Mouse (Mus musculus): ENCODE measurements at regions not wholly inside any gene's neighbourhood (a gene's known extent, or its start where the extent isn't known, plus 50 kb on each side); places are given as distances from the start of the nearest gene placed in this dataset.

DNA sequence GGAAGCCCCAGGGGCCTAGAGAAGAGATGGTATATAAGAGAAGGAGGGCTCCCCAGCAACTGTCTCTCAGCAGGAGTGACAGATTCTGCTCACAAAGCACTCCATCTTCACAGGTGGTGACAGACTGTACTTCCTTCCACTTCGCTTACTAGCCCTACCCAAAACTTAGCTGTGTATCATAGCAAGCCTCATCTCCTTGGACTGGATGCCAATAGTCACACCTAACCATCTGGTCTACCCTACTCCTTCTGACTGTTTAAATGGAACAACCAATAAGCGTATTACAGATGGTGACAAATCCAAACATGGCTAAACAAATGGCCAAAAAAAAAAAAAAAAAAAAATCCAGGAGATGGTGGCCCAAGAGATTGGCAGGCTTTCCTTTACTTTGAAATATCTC lies 204.1 kb upstream of the Ppargc1a start:
- TF ChIP-seq CTCF (IDR thresholded peaks at IDR 0.05; ENCODE audit: extremely low read depth, insufficient read depth, insufficient read length, insufficient replicate concordance) (no peak), POLR2A (IDR thresholded peaks at IDR 0.05; ENCODE audit: low read depth, low read length) (no peak)
